1 mouse cellular context compared by ENCODE assay signal in genomic region chr11:101194643-101195042, GRCm38 (mm10).
TF ChIP-seq lines count a peak whose summit lies in the region.

No protein-coding gene starts in this region.

TF ChIP-seq in CH12.LX, 34 proteins besides CTCF, POLR2A, EP300 and RAD21:
- TF ChIP-seq RCOR1 (conservative IDR thresholded peaks at IDR 0.05; ENCODE audit: low read depth, low read length): peak; percentile 82
- no peak for TF ChIP-seq KAT2A (IDR thresholded peaks at IDR 0.05; ENCODE audit: insufficient replicate concordance, low read length)
- 0 out of 2 replicates have a peak, but pooled peaks have one; percentile 38 for TF ChIP-seq MYC (IDR thresholded peaks at IDR 0.05; ENCODE audit: low read depth, low read length)
- TF ChIP-seq SIN3A (IDR thresholded peaks at IDR 0.05; ENCODE audit: low read length): no peak; the same call in 1 of the 2 replicates
- TF ChIP-seq SMC3 (IDR thresholded peaks at IDR 0.05; ENCODE audit: low read depth, low read length): no peak
- no peak for TF ChIP-seq USF1 (IDR thresholded peaks at IDR 0.05; ENCODE audit: low read depth, low read length)
- TF ChIP-seq E2F4 (IDR thresholded peaks at IDR 0.05; ENCODE audit: insufficient replicate concordance, low read depth, low read length): 0 out of 2 replicates have a peak, but pooled peaks have one; percentile 32
- no peak for TF ChIP-seq ZNF384 (IDR thresholded peaks at IDR 0.05; ENCODE audit: low read depth, low read length)
- no peak for TF ChIP-seq ELF1 (IDR thresholded peaks at IDR 0.05; ENCODE audit: low read depth, low read length)
- 0 out of 2 replicates have a peak, but pooled peaks have one; percentile 22 for TF ChIP-seq ZMIZ1 (IDR thresholded peaks at IDR 0.05; ENCODE audit: low read depth, low read length)
- TF ChIP-seq MAFK (IDR thresholded peaks at IDR 0.05; ENCODE audit: insufficient replicate concordance, low read length): peak; percentile 78
- TF ChIP-seq POLR2AphosphoS2 (IDR thresholded peaks at IDR 0.05; ENCODE audit: low read depth, low read length): no peak; the same call in 1 of the 2 replicates
- no peak for TF ChIP-seq JUN (IDR thresholded peaks at IDR 0.05; ENCODE audit: insufficient read depth, low read depth, low read length)
- no peak for TF ChIP-seq NRF1 (IDR thresholded peaks at IDR 0.05; ENCODE audit: low read depth, low read length)
- TF ChIP-seq MAZ (IDR thresholded peaks at IDR 0.05; ENCODE audit: low read depth, low read length): peak; percentile 68; the same call in 1 of the 2 replicates
- TF ChIP-seq BHLHE40 (IDR thresholded peaks at IDR 0.05; ENCODE audit: low read depth, low read length): no peak; the same call in none of the 2 replicates
- peak; percentile 52 for TF ChIP-seq ETS1 (conservative IDR thresholded peaks at IDR 0.05; ENCODE audit: low read depth, low read length)
- TF ChIP-seq MEF2A (IDR thresholded peaks at IDR 0.05; ENCODE audit: borderline replicate concordance, low read depth, low read length): peak; percentile 69
- TF ChIP-seq TBP (conservative IDR thresholded peaks at IDR 0.05; ENCODE audit: low read depth, low read length): no peak
- no peak for TF ChIP-seq GABPA (IDR thresholded peaks at IDR 0.05; ENCODE audit: insufficient replicate concordance, low read depth, low read length)
- no peak for TF ChIP-seq PAX5 (IDR thresholded peaks at IDR 0.05; ENCODE audit: low read length)
- TF ChIP-seq CHD2 (IDR thresholded peaks at IDR 0.05; ENCODE audit: low read length): peak; percentile 74
- no peak for TF ChIP-seq HCFC1 (IDR thresholded peaks at IDR 0.05; ENCODE audit: low read depth, low read length)
- TF ChIP-seq MAX (IDR thresholded peaks at IDR 0.05; ENCODE audit: low read length): no peak; the same call in 1 of the 2 replicates
- TF ChIP-seq TCF12 (IDR thresholded peaks at IDR 0.05; ENCODE audit: low read depth, low read length): peak; percentile 85
- no peak for TF ChIP-seq NELFE (IDR thresholded peaks at IDR 0.05; ENCODE audit: low read depth, low read length)
- TF ChIP-seq JUND (conservative IDR thresholded peaks at IDR 0.05; ENCODE audit: low read depth, low read length): peak; percentile 66; the same call in 1 of the 2 replicates
- TF ChIP-seq ZKSCAN1 (IDR thresholded peaks at IDR 0.05; ENCODE audit: borderline replicate concordance, low read depth, low read length): no peak
- TF ChIP-seq UBTF (IDR thresholded peaks at IDR 0.05; ENCODE audit: low read depth, low read length): 0 out of 2 replicates have a peak, but pooled peaks have one; percentile 34
- TF ChIP-seq ZC3H11A (IDR thresholded peaks at IDR 0.05; ENCODE audit: low read depth, low read length): no peak
- no peak for TF ChIP-seq CHD1 (IDR thresholded peaks at IDR 0.05; ENCODE audit: low read depth, low read length)
- no peak for TF ChIP-seq USF2 (conservative IDR thresholded peaks at IDR 0.05; ENCODE audit: low read depth, low read length)
- TF ChIP-seq MXI1 (IDR thresholded peaks at IDR 0.05; ENCODE audit: low read depth, low read length): no peak; the same call in 1 of the 2 replicates
- peak; percentile 78 for TF ChIP-seq IRF4 (IDR thresholded peaks at IDR 0.05; ENCODE audit: low read depth, low read length)
